Mouse (Mus musculus) skeletal muscle tissue, adult 2 months (tissue): ENCODE results near the gene Lrp4.

ENCODE experiments used
- DNase-seq: peaks from one replicate; pipeline ENCODE4 v3.0.0-alpha.2; 2012; ENCODE audit warnings: low read depth, low spot score

Lrp4 gene

GRCm38 (mm10) chr2:91457259-91457655, at the start of gene Lrp4:
TSS of gene Lrp4 (plus strand) at chr2:91457511.
- no peak for DNase-seq

- peak; percentile 60 for DNase-seq
Observed at GRCm38 (mm10) chr2:91408031-91408430, 49.3 kb upstream of the Lrp4 start.

GRCm38 (mm10) chr2:91411473-91411872, 45.8 kb upstream of the Lrp4 start:
- no peak for DNase-seq

GRCm38 (mm10) chr2:91412361-91412760, 45.0 kb upstream of the Lrp4 start:
- no peak for DNase-seq

GRCm38 (mm10) chr2:91413811-91414210, 43.5 kb upstream of the Lrp4 start:
- no peak for DNase-seq

- no peak for DNase-seq
Observed at GRCm38 (mm10) chr2:91421641-91422040, 35.7 kb upstream of the Lrp4 start.

- DNase-seq: no peak
Observed at GRCm38 (mm10) chr2:91424061-91424720, 33.1 kb upstream of the Lrp4 start.

GRCm38 (mm10) chr2:91426321-91426720, 31.0 kb upstream of the Lrp4 start:
- no peak for DNase-seq

GRCm38 (mm10) chr2:91429146-91429545, 28.2 kb upstream of the Lrp4 start:
- DNase-seq: peak; percentile 27

- no peak for DNase-seq
Observed at GRCm38 (mm10) chr2:91429915-91430599, 27.3 kb upstream of the Lrp4 start.

- no peak for DNase-seq
Observed at GRCm38 (mm10) chr2:91430600-91430919, 26.8 kb upstream of the Lrp4 start.

- DNase-seq: no peak
Observed at GRCm38 (mm10) chr2:91436713-91437112, 20.6 kb upstream of the Lrp4 start.

- no peak for DNase-seq
Observed at GRCm38 (mm10) chr2:91437116-91437815, 20.0 kb upstream of the Lrp4 start.

GRCm38 (mm10) chr2:91439271-91439670, 18.0 kb upstream of the Lrp4 start:
- DNase-seq: no peak

- no peak for DNase-seq
Observed at GRCm38 (mm10) chr2:91439876-91440275, 17.4 kb upstream of the Lrp4 start.

GRCm38 (mm10) chr2:91440686-91441085, 16.6 kb upstream of the Lrp4 start:
- DNase-seq: no peak

GRCm38 (mm10) chr2:91441715-91442114, 15.6 kb upstream of the Lrp4 start:
- DNase-seq: no peak

GRCm38 (mm10) chr2:91442241-91442640, 15.1 kb upstream of the Lrp4 start:
- no peak for DNase-seq

- DNase-seq: peak; percentile 88
Observed at GRCm38 (mm10) chr2:91444286-91444892, 12.9 kb upstream of the Lrp4 start, which contains the start of gene 1110051M20Rik. TSS of gene 1110051M20Rik (minus strand) at chr2:91444704.

- DNase-seq: no peak
Observed at GRCm38 (mm10) chr2:91449662-91450061, 7.6 kb upstream of the Lrp4 start.

GRCm38 (mm10) chr2:91450316-91450715, 7.0 kb upstream of the Lrp4 start:
- no peak for DNase-seq

GRCm38 (mm10) chr2:91452658-91453057, 4.7 kb upstream of the Lrp4 start:
- no peak for DNase-seq
